Mouse (Mus musculus) right cerebral cortex, postnatal 10 days (tissue): ENCODE results near the gene Mtmr4.
A peak's percentile ranks its signal among the peaks of the same experiment; 100 is the strongest.

Experiments used
- DNase-seq, 2 experiments: peaks; one replicate each; pipeline ENCODE4 v3.0.0; 2021; ENCODE audit warnings: low spot score in 2 of 2

Gene Mtmr4

DNA sequence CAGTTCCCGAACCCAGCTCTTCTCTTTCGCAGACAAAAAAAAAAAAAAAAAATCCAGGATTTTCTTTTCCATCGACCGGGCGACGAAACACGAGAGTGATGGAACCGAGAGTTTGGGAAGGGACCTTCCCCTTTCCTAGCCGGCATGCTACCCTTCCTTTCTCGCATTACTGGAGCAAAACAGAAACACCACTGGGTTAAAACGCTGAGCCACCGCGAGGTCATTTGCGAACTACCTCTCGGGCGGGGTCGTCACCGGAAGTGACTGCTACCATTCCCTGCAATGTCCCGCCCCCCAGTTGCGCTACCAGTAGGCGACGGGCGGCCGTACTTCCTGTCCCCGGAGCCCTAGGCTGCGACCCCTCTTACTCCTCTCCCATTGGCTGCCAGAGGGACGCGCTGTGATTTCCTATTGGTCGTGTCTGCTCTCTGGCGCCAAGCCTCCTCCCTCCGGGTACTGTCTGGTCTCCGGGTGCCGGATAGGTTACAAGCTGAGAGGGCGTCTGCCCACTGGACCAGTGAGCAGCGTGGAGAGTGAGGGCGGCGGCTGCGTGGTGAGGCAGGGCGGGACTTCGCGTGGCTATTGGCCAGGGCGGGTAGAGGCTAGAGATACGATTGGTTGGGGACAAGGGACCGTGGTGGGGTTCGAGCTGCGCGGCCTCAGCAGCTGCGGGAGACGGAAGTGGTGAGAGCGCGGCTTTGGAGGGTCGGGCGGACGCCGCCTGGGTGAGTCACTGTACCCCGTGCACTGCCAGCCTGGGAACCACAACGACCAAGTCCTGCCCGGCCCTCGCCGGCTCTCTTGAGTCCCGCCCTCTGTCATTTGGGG lies at the start of gene Mtmr4:
Mtmr4 (plus strand) TSS at position 637 of the 828 bp plus-strand sequence.
- peak; percentile 100 for DNase-seq

DNA sequence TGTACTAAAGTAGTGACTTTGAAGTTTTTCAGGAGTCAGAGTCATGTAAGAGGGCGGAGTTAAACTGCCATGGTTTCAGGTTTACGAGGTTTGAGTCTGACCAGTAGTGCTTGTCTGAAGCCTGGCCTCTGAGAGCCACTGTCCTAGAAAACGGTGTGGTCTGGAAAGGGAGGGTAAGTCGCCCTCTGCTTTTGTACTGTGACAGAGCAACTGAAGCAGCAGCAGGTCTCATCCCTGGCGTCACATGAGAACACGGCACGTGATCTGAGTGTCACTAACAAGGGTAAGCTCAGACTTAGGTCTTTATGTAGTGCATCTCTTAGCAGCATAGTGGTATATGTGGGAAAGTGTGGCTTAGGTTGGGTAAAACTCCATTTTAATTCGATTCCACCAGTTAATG lies 49.7 kb upstream of the Mtmr4 start:
- no peak for DNase-seq

GRCm38 (mm10) chr11:87542906-87543305 lies 49.1 kb upstream of the Mtmr4 start:
- no peak for DNase-seq

GRCm38 (mm10) chr11:87553342-87553741 lies 38.6 kb upstream of the Mtmr4 start:
- no peak for DNase-seq

DNA sequence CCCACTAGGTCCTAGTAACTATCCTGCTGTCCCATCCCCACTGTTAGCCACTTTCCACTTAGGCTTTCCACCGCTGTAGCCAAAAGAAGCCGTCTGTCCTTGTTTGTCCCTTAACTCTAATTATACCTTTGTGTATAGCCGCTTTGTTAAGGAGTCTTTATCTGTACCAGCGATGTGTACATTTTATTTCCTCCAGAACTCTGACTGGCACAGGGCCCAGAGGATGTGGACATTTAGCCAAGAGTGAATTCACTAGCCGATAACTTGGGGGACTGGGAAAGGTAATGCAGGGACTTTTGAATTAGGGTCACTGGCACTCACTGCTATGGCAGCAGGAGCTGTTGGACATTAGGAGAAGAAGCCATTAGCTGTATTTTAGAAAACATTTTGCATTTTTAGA lies 37.6 kb upstream of the Mtmr4 start:
- peak in 1 of 2 experiments; percentile 42 for DNase-seq

GRCm38 (mm10) chr11:87555106-87555703 lies 36.8 kb upstream of the Mtmr4 start:
- no peak for DNase-seq

DNA sequence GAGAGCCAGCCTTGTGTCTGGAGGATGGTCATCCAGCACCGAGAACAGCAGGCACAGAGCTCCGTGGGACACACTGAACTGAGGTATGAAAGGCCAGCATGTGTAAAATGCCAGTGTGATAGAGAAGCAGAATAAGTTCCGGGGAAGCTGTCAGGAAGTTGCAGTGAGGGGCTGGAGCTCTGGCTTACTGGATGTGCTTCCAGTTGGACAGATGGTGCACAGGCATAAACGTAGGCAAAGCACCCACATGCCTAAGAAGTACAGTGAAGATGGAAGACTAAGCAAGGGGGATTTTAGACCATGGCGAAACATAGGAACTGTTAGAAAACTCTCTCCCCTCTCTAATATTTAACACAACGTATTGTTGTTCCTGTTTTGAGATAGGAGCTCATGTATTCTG lies 30.8 kb upstream of the Mtmr4 start:
- DNase-seq: no peak

DNA sequence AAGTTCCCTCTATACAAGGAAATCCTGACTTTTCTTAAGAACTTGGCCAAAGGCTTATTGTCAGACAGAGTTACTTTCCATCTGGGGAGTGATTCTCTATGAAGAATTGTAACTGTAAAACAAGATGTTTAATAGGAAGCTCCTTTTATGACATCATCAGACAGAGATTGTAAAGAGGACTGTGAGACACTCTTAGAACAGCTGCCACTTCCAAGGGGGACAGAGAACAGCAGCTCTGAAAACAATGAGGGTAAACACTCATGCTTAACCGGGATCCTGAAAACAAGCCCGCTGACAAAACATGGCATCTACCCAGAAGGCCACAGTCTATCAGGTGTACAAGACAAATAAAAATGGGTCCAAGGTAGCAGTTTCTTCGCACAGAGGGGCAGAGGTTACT lies 25.5 kb upstream of the Mtmr4 start, which contains the start of gene Gm11492:
Gm11492 (plus strand) TSS at position 153 of the 400 bp plus-strand sequence.
- DNase-seq: no peak

- DNase-seq: no peak
Measured at GRCm38 (mm10) chr11:87568255-87568953, 23.6 kb upstream of the Mtmr4 start, which contains the start of gene Sept4. Gene Sept4 (plus strand): TSS chr11:87568903.

DNA sequence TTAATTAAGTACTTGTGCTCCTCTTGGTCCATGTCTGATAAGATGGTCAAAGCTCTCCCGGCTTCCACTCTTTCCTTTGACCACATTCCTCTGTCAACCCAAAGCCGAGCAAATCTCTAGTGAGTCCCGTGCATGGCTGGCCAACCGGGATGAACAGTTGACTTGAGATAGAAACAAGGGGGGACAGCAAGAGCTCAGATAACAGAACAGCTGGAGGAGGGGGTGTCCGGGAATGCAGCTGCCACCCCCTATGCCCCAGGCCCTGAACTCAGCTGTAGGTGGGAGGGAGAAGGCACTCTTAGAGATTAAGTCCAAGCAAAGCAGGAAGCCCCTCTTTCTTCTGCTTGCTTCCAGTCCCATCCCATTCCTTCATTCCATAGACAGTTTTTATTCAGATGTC lies 21.2 kb upstream of the Mtmr4 start:
- no peak for DNase-seq

DNA sequence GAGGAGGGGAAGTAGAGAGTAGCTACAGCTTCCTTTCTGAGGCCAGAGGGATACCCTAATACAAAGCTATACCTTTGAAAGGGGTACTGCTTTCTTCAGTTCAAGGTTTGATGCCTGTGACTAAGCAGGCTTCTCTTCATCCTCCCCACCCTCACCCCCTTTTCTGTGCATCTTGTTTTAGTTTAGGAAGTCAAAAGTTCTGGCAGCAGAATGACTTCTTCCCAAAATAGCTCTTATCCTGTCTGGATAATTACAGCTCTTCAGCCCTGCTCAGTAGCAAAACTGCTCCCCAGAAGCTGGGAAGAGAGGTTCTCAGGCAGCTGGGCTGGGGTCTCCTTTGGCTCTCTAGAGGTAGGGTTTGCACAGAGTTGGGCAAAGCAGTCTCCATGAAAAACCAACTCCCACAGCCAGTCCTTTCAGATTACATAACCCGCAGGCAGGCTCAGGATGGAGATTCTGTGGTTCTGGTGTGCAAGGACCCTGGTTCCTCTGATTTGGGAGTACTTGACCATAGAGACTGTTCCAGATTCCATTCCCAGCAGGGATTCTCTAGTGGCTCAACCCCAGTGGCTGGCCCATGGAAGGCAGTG lies 20.5 kb upstream of the Mtmr4 start:
- no peak for DNase-seq

DNA sequence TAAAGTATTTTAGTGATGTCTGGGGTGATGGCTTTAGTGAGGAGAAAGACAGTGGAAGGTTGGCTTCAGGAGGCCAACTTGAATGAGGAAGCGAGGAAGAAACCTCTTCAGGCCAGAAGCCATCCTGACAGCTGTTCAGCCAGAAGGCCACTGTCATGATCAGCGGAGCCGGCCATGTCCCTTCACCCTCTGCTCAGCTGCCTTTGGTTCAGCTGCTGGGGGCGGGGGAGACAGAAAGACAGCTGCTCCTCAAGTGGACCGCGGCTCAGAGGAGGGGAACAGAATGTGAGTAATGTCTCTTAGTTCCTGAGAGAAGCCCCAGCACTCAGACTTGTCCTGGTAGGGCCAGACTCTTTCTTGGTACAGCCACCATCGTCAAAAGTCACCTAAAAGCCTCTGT lies 18.2 kb upstream of the Mtmr4 start:
- DNase-seq: peak in 1 of 2 experiments; percentile 14

GRCm38 (mm10) chr11:87574520-87575180 lies 17.3 kb upstream of the Mtmr4 start:
- DNase-seq: peak in 1 of 2 experiments; percentile 18

DNA sequence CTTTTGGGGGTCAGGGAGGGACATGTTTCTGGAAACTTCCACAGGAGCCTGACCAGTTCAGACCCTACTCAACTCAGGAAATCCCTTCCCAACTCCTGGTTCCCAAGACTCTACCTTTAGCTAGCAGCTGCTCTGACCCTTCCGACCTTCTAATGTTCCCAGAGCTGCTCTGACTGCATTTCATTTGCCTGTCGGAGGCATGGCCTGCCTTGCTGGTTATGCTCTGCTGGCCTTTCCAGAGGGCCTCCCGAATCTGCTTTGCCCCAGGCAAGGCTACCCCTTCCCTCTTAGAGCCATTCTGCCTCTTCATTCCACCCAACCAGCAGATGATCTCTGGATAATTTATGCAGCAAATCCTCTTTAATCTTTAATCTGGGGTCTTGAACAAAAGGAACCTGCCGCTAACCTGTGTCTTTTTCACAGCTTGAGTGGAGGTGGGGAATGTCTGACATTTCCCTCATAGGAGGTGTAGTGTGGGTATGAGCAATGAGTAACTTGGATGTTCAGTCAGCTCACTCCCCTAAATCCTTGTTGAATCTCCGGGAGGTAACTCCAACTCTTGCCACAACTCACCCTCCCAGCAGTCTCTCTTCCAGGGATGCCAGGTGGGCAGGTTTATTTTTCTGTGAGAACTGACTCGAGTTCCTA lies 14.2 kb upstream of the Mtmr4 start:
- DNase-seq: no peak

- DNase-seq: peak; percentile 67
Measured at GRCm38 (mm10) chr11:87578249-87578962, 13.6 kb upstream of the Mtmr4 start.

DNA sequence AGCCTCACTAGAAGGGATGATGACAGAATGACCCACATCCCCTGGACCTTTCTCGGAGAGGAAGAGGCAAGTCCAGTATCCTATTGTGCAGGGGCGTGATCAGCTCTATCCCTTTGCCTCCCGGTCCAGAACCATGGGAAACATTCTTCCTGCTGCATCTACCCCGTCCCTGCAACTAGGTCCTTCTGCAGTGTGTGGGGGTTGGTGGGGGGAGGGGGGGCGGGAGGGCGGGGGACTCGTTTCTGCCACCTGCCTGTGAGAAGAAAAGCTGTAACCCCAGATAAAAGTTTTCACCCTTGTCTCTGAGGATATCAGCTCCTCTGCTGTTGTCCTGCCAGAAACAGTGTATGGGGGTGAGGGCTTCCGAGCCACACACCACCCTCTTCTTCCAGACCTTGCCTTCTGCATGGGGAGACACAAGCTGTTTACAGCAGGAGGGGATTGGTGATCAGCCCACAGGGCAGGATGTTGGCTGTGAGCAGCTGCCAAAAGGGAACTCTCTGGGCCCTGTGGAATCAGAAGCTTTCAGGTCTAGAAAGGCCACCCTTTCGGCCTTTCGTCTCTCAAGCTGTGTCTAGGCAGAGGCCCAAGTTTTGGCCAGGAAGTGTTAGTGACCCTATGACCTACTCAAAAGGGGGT lies 12.9 kb upstream of the Mtmr4 start:
- peak in 1 of 2 experiments; percentile 42 for DNase-seq

GRCm38 (mm10) chr11:87579713-87580112 lies 12.2 kb upstream of the Mtmr4 start:
- DNase-seq: no peak

DNA sequence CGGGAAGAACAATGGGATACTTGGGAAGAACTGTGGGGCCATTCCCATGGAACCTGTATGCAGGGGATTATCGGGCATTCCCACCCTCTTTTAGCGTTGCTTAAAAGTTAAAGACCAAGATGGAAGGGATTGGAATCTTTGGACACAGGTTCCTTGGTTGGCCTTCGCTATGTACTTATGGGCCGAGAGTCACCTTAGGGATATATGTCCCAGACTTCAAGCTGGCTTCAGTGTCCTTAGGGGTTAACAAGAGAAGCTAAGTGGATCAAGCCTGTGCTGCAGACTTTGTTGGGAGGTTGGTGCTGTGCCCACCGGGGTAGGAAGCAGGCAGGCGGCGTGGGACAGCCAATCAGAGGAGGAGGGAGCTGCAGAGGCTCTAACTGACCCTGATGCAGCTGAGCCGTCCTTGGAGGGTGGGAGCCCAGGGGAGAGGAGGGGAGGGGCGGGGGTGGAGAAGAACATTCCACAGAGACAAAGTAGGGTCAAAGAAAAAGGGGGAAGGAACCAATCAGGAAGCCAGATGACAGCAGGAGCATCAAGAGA lies 11.3 kb upstream of the Mtmr4 start:
- no peak for DNase-seq

- DNase-seq: no peak
Measured at GRCm38 (mm10) chr11:87581161-87581865, 10.6 kb upstream of the Mtmr4 start.
